Mouse (Mus musculus) cerebellum, adult 18-20 months (tissue): ENCODE data around the gene Actr1a.
A peak's percentile ranks its signal among the peaks of the same experiment; 100 is the strongest.

Experiments used
- DNase-seq, 2 experiments: peaks; one replicate each; pipeline ENCODE4 v3.0.0; 2021

The Actr1a gene

GRCm38 (mm10) chr19:46348761-46349458, 46.6 kb downstream of the Actr1a start:
- peak; percentile 92 to 93 for DNase-seq

GRCm38 (mm10) chr19:46347936-46348668, 47.4 kb downstream of the Actr1a start:
- DNase-seq: peak in 1 of 2 experiments; percentile 18

GRCm38 (mm10) chr19:46347146-46347545, 48.4 kb downstream of the Actr1a start:
- no peak for DNase-seq

GRCm38 (mm10) chr19:46344710-46345419, 50.7 kb downstream of the Actr1a start:
- DNase-seq: no peak

- peak; percentile 29 to 40 for DNase-seq
These were observed 56.1 kb downstream of the Actr1a start for GRCm38 (mm10) chr19:46339287-46339971.

- no peak for DNase-seq
These were observed 56.6 kb downstream of the Actr1a start for GRCm38 (mm10) chr19:46338942-46339286.

- peak; percentile 97 to 98 for DNase-seq
These were observed 57.1 kb downstream of the Actr1a start, which contains the start of gene Cuedc2 for GRCm38 (mm10) chr19:46338331-46338936. Gene Cuedc2, minus strand, starts transcription at chr19:46338702.

GRCm38 (mm10) chr19:46337719-46338330, 57.7 kb downstream of the Actr1a start:
- no peak for DNase-seq

GRCm38 (mm10) chr19:46333906-46334305, 61.6 kb downstream of the Actr1a start:
- peak; percentile 72 to 83 for DNase-seq

GRCm38 (mm10) chr19:46332721-46333339, 62.7 kb downstream of the Actr1a start:
- DNase-seq: peak in 1 of 2 experiments; percentile 16

- DNase-seq: no peak
These were observed 63.6 kb downstream of the Actr1a start for GRCm38 (mm10) chr19:46331936-46332335.

GRCm38 (mm10) chr19:46331326-46331725, 64.2 kb downstream of the Actr1a start:
- no peak for DNase-seq

- DNase-seq: no peak
These were observed 64.9 kb downstream of the Actr1a start for GRCm38 (mm10) chr19:46330696-46331095.

GRCm38 (mm10) chr19:46329951-46330350, 65.6 kb downstream of the Actr1a start:
- peak; percentile 89 for DNase-seq

GRCm38 (mm10) chr19:46329031-46329641, 66.4 kb downstream of the Actr1a start:
- DNase-seq: no peak

GRCm38 (mm10) chr19:46328081-46329030, 67.2 kb downstream of the Actr1a start, which contains the start of gene Fbxl15:
Gene Fbxl15, plus strand, starts transcription at chr19:46328184.
- peak; percentile 92 to 96 for DNase-seq

- DNase-seq: no peak
These were observed 68.0 kb downstream of the Actr1a start for GRCm38 (mm10) chr19:46327531-46328064.
